14 mouse cellular contexts compared by ENCODE assay signal in the genomic region with DNA sequence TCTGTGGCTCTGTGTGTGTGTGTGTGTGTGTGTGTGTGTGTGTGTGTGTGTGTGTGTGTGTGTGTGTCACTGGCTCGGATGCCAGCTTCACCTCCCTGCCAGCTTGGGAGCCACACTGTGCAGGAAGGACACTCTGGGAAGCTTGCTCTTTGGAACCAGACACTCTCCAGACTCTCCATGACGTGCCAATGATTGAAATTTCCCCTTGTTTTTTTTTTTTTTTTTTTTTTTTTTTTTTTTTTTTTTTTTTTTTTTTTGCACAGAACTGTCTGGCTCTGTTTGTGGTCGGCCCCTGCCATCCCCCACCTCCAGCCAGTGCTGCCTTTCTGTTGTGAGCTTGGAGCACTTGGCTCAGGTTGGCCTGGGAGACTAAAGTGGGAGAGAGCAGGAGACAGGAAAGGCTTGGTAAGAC. TPM values are rescaled to one million over a fixed set of nuclear protein-coding genes. Genes with fewer than 3 reads are reported as not detected.
DNase-seq lines count a peak whose midpoint lies in the region; ATAC-seq and TF ChIP-seq lines count a peak whose summit lies in the region.
"Had no signal": no experiment of that assay in that cellular context is flagged by ENCODE, and none has a peak within 500 bp of the region (broad histone marks: within the 10 kb centered on the region; RNA-seq: fewer than 3 reads in every experiment).

No protein-coding gene starts in this region.

- H3K4me1 ChIP-seq in heart, embryonic 15.5 days (replicated peaks): peaks cover 20% of the 10 kb centered on the region
- H3K4me1 ChIP-seq in CH12.LX (ENCODE audit: control insufficient read depth in 1 of 2, insufficient read depth in 2 of 2): peaks cover 14 to 32% of the 10 kb centered on the region in 2 experiments
- peaks cover 8% of the 10 kb centered on the region; the same call in 1 of the 2 replicates for H3K4me1 ChIP-seq in intestine, embryonic 16.5 days (ENCODE audit: control insufficient read depth, insufficient read depth, low read length)
- H3K4me1 ChIP-seq: neural tube, embryonic 12.5 days had no signal

- H3K9me3 ChIP-seq in heart, embryonic 15.5 days (replicated peaks): no peaks in the 10 kb centered on the region
- no peaks in the 10 kb centered on the region for H3K9me3 ChIP-seq in CH12.LX (replicated peaks; ENCODE audit: low read length)
- H3K9me3 ChIP-seq in intestine, embryonic 16.5 days (ENCODE audit: control insufficient read depth, low read length): no peaks in the 10 kb centered on the region
- H3K9me3 ChIP-seq: megakaryocyte, embryonic 14.5 days; neural tube, embryonic 12.5 days had no signal

- TF ChIP-seq POLR2A in CH12.LX (IDR thresholded peaks at IDR 0.05; ENCODE audit: low read depth, low read length): no peak

- in situ Hi-C loops in CH12.LX (cut with MboI; ENCODE audit: low pct_ligation_motif_present, low pct_unique_long_range_greater_than_20kb, low sequenced_read_pairs): no loop called here

- no peaks in the 10 kb centered on the region for H3K27me3 ChIP-seq in heart, embryonic 15.5 days
- H3K27me3 ChIP-seq in CH12.LX (replicated peaks): peaks cover 1% of the 10 kb centered on the region
- H3K27me3 ChIP-seq in intestine, embryonic 16.5 days (replicated peaks; ENCODE audit: control insufficient read depth, insufficient read depth, low read length): no peaks in the 10 kb centered on the region
- H3K27me3 ChIP-seq: megakaryocyte, embryonic 14.5 days; neural tube, embryonic 12.5 days had no signal

- H3K79me2 ChIP-seq in CH12.LX (replicated peaks; ENCODE audit: control insufficient read depth, extremely low read depth, insufficient read depth, poor library complexity, severe bottlenecking): no peaks in the 10 kb centered on the region

- H3K36me3 ChIP-seq in heart, embryonic 15.5 days: no peaks in the 10 kb centered on the region
- H3K36me3 ChIP-seq in CH12.LX (replicated peaks in 1 of 2; ENCODE audit: control insufficient read depth in 1 of 2, insufficient read depth in 1 of 2, low read length in 1 of 2): no peaks in the 10 kb centered on the region
- no peaks in the 10 kb centered on the region for H3K36me3 ChIP-seq in intestine, embryonic 16.5 days (ENCODE audit: control insufficient read depth, insufficient read depth, low read length)
- H3K36me3 ChIP-seq: neural tube, embryonic 12.5 days had no signal

- TF ChIP-seq CTCF in CH12.LX (conservative IDR thresholded peaks at IDR 0.05 in 1 of 2, IDR thresholded peaks at IDR 0.05 in 1 of 2; ENCODE audit: low read depth in 2 of 2, low read length in 2 of 2): no peak

- intact Hi-C loops in heart, postnatal 14 days (cut with DNase I): no loop called here

- no peak for TF ChIP-seq RAD21 in CH12.LX (IDR thresholded peaks at IDR 0.05; ENCODE audit: low read depth, low read length)

- no peak overlapping the region for H3K4me2 ChIP-seq in heart, embryonic 15.5 days
- no peak overlapping the region for H3K4me2 ChIP-seq in CH12.LX (ENCODE audit: insufficient read depth, low read depth, poor library complexity, severe bottlenecking)
- no peak overlapping the region for H3K4me2 ChIP-seq in intestine, embryonic 16.5 days (ENCODE audit: low read depth, low read length)
- H3K4me2 ChIP-seq: lung, embryonic 14.5 days; neural tube, embryonic 12.5 days had no signal

- peak overlapping the region; percentile 31; the same call in 1 of the 2 replicates for H3K27ac ChIP-seq in heart, embryonic 15.5 days
- no peak overlapping the region for H3K27ac ChIP-seq in CH12.LX (ENCODE audit: insufficient read depth, low read depth)
- H3K27ac ChIP-seq in intestine, embryonic 16.5 days (ENCODE audit: low read length): no peak overlapping the region
- H3K27ac ChIP-seq: neural tube, embryonic 12.5 days had no signal

- H3K9ac ChIP-seq in heart, embryonic 15.5 days: no peak overlapping the region
- H3K9ac ChIP-seq in CH12.LX (ENCODE audit: insufficient read depth, low read depth): no peak overlapping the region
- H3K9ac ChIP-seq in intestine, embryonic 16.5 days (ENCODE audit: low read depth, low read length): no peak overlapping the region
- H3K9ac ChIP-seq: forebrain, postnatal 0 days; lung, embryonic 14.5 days; neural tube, embryonic 12.5 days had no signal

- no peak for TF ChIP-seq EP300 in CH12.LX (IDR thresholded peaks at IDR 0.05; ENCODE audit: low read length)

- 15% methylated on average over 3 of the region's 3 CpGs for WGBS in heart, embryonic 15.5 days
- 23% methylated on average over 3 of the region's 3 CpGs for WGBS in intestine, embryonic 16.5 days

- DNase-seq in cerebellum, postnatal 10 days: peak; percentile 61 to 63
- DNase-seq in cerebellum, adult 8-10 months: no peak
- DNase-seq in heart, postnatal 14 days: no peak
- DNase-seq in CH12.LX (ENCODE audit: extremely low read depth): no peak
- DNase-seq in brain, adult 2 months (ENCODE audit: low read depth, low spot score): peak; percentile 82
- no peak for DNase-seq in layer of hippocampus, postnatal 14 days (ENCODE audit: low spot score in 2 of 2)
- DNase-seq: forebrain, postnatal 0 days; lung, embryonic 14.5 days had no signal

- ATAC-seq in heart, embryonic 15.5 days (replicated peaks; ENCODE audit: insufficient number of reproducible peaks, insufficient read depth, low FRiP score, low read depth): no peak
- ATAC-seq in intestine, embryonic 16.5 days: no peak
- ATAC-seq: activated CD4-positive, CD25-positive, alpha-beta regulatory T cell, adult 4 months; forebrain, postnatal 0 days; hindbrain, embryonic 16.5 days had no signal

- no peak overlapping the region for H3K4me3 ChIP-seq in heart, embryonic 15.5 days
- H3K4me3 ChIP-seq in CH12.LX (replicated peaks in 1 of 3; ENCODE audit: low read depth in 2 of 3, low read length in 2 of 3, poor library complexity in 1 of 3): no peak overlapping the region
- H3K4me3 ChIP-seq in intestine, embryonic 16.5 days (ENCODE audit: low read length): no peak overlapping the region
- H3K4me3 ChIP-seq: megakaryocyte, embryonic 14.5 days; neural tube, embryonic 12.5 days had no signal

- dilution Hi-C loops in CH12.LX (cut with MboI; ENCODE audit: extremely low pct_ligation_motif_present, extremely low pct_unique_long_range_greater_than_20kb, low sequenced_read_pairs): no loop called here

TF ChIP-seq in CH12.LX, 34 proteins besides CTCF, POLR2A, EP300 and RAD21:
- no peak for TF ChIP-seq RCOR1 (conservative IDR thresholded peaks at IDR 0.05; ENCODE audit: low read depth, low read length)
- TF ChIP-seq ZNF384 (IDR thresholded peaks at IDR 0.05; ENCODE audit: low read depth, low read length): peak; percentile 77

RNA-seq across cellular contexts. Expression of gene Plekhf1, which starts 15.2 kb away (rescaled TPM):
- 5.4 and 6.4 TPM in 2 replicates for polyA plus RNA-seq in heart, embryonic 15.5 days (2015; fragmentation: Nextera tagmentation; extraction: Ambion mirVana)
- total RNA-seq in heart, postnatal 14 days (2021): 10 to 100 TPM; 13.9 to 16.0 TPM
- total RNA-seq in CH12.LX (2012; rRNA removed) (0.59 and 0.72 TPM in 2 replicates), CH12.LX (2014; rRNA removed) (0.16 and 0.24 TPM in 2 replicates)
- polyA plus RNA-seq in CH12.LX (2012; ENCODE audit: insufficient read length, low read depth): 0.12 TPM in 1 of 2 replicates, not detected in the other
- 1 to 10 TPM; 2.8 to 3.1 TPM for total RNA-seq in layer of hippocampus, postnatal 14 days (2021)
- 4.5 and 4.8 TPM in 2 replicates for polyA plus RNA-seq in intestine, embryonic 16.5 days (2015; fragmentation: Nextera tagmentation; extraction: Ambion mirVana)

RNA-seq across cellular contexts. Expression of gene 1600014C10Rik, which starts 29.6 kb away (rescaled TPM):
- 14.9 and 20.4 TPM in 2 replicates for polyA plus RNA-seq in heart, embryonic 15.5 days (2015; fragmentation: Nextera tagmentation; extraction: Ambion mirVana)
- total RNA-seq in heart, postnatal 14 days (2021): 10 to 100 TPM; 26.0 to 27.3 TPM
- 7.4 and 8.1 TPM in 2 replicates for total RNA-seq in CH12.LX (2012; rRNA removed)
- total RNA-seq in CH12.LX (2014; rRNA removed): 9.7 and 10.3 TPM in 2 replicates
- polyA plus RNA-seq in CH12.LX (2012; ENCODE audit: insufficient read length, low read depth): 9.4 and 10.6 TPM in 2 replicates
- 10 to 100 TPM; 17.4 to 20.6 TPM for total RNA-seq in layer of hippocampus, postnatal 14 days (2021)
- polyA plus RNA-seq in intestine, embryonic 16.5 days (2015; fragmentation: Nextera tagmentation; extraction: Ambion mirVana): 16.6 TPM in 2 replicates

RNA-seq across cellular contexts. Expression of gene Pop4, which starts 58.6 kb away (rescaled TPM):
- polyA plus RNA-seq in heart, embryonic 15.5 days (2015; fragmentation: Nextera tagmentation; extraction: Ambion mirVana): 33.3 and 33.7 TPM in 2 replicates
- total RNA-seq in heart, postnatal 14 days (2021): 10 to 100 TPM; 12.5 to 12.9 TPM
- total RNA-seq in CH12.LX (2012; rRNA removed) (33.5 and 39.7 TPM in 2 replicates), CH12.LX (2014; rRNA removed) (64.0 and 73.8 TPM in 2 replicates)
- polyA plus RNA-seq in CH12.LX (2012; ENCODE audit: insufficient read length, low read depth): 50.5 and 63.0 TPM in 2 replicates
- 10 to 100 TPM; 28.8 to 31.2 TPM for total RNA-seq in layer of hippocampus, postnatal 14 days (2021)
- polyA plus RNA-seq in intestine, embryonic 16.5 days (2015; fragmentation: Nextera tagmentation; extraction: Ambion mirVana): 38.4 and 43.7 TPM in 2 replicates

Comparison
In these comparisons a context has a peak if more than half of its experiments do, and no peak if none do; other contexts are left out.
1. DNase-seq: peak in cerebellum, postnatal 10 days (2 of 2) and brain, adult 2 months (single experiment); none in cerebellum, adult 8-10 months (single experiment), heart, postnatal 14 days (0 of 2), CH12.LX (single experiment) and layer of hippocampus, postnatal 14 days (0 of 2).